Mouse (Mus musculus) bone marrow macrophage, adult 2 months (primary cell): Measurements from ENCODE around the gene Ccdc74a. TPM values are rescaled to one million over a fixed set of nuclear protein-coding genes. Genes with fewer than 3 reads are reported as not detected.

ENCODE experiments used
- H3K27ac ChIP-seq: 2 replicates; pipeline ENCODE4 v1.5.1; 2012; ENCODE audit warnings: low read depth, low read length; ENCODE audit not compliant: insufficient read depth
- H3K4me1 ChIP-seq: 2 replicates; pipeline ENCODE4 v1.6.1; 2012; ENCODE audit warnings: low read length; ENCODE audit not compliant: control insufficient read depth, insufficient read depth
- H3K4me3 ChIP-seq: 2 replicates; pipeline ENCODE4 v1.5.1; 2012; ENCODE audit warnings: mild to moderate bottlenecking, low read length, moderate library complexity; ENCODE audit not compliant: insufficient read depth
- CTCF ChIP-seq: IDR thresholded peaks from 2 replicates; pipeline ENCODE4 v1.5.1; 2012; ENCODE audit warnings: low read depth, mild to moderate bottlenecking, low read length, moderate library complexity
- POLR2A ChIP-seq: IDR thresholded peaks from 2 replicates; pipeline ENCODE4 v1.6.1; 2012; ENCODE audit warnings: mild to moderate bottlenecking, low read depth, low read length, borderline replicate concordance
- polyA plus RNA-seq: library from polyadenylated mRNA; stranded (reverse); fragments of >200 nt; gene quantifications from 2 replicates; pipeline ENCODE4 v1.2.4, GENCODE M21; 2012; ENCODE audit not compliant: missing spikeins, insufficient read depth, insufficient read length

Gene Ccdc74a
- polyA plus RNA-seq, 1 experiment: not detected

- no peaks in the 10 kb centered on the region for H3K4me1 ChIP-seq
- no peak overlapping the region for H3K27ac ChIP-seq
- TF ChIP-seq CTCF (no peak), POLR2A (no peak)
- H3K4me3 ChIP-seq: no peak overlapping the region
These were observed 8.0 kb downstream of the Ccdc74a start for GRCm38 (mm10) chr16:17654188-17654795.

DNA sequence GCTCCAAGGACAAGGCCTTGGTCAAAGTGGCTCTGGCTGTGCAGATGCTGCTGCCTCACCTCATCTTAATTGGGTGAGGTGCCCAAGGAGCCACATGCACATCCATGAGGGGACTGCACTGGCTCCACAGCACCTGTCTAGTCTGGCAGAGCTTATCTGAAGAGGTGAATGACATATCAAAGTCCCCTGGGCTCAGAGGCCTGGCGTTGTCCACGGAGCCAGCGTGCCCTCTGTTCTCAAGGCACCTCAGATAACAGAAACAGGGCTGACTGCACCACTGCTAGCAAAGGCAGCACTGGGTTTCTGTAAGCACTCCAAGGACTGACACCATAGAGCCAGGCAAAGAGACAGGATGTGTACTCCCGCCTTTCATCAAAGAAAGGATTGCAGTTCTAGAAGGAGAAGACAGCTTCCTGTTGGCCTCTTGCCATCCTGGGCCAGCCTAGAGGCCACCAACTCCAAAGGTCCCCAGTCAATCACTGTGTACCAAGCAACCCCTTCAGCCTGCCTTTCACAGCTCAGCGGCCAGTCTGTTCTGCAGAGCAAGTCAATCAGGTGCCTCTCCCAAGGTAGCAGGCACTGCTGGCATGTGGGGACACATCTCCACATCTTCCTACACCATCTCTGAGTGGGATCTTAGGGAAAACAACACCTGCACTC lies 10.1 kb downstream of the Ccdc74a start:
- H3K4me1 ChIP-seq: no peaks in the 10 kb centered on the region
- H3K27ac ChIP-seq: no peak overlapping the region
- H3K4me3 ChIP-seq: no peak overlapping the region
- TF ChIP-seq CTCF: no peak
- no peak for TF ChIP-seq POLR2A

GRCm38 (mm10) chr16:17665568-17665967 lies 19.3 kb downstream of the Ccdc74a start:
- no peak overlapping the region for H3K27ac ChIP-seq
- TF ChIP-seq CTCF (no peak), POLR2A (no peak)
- no peaks in the 10 kb centered on the region for H3K4me1 ChIP-seq
- H3K4me3 ChIP-seq: no peak overlapping the region

DNA sequence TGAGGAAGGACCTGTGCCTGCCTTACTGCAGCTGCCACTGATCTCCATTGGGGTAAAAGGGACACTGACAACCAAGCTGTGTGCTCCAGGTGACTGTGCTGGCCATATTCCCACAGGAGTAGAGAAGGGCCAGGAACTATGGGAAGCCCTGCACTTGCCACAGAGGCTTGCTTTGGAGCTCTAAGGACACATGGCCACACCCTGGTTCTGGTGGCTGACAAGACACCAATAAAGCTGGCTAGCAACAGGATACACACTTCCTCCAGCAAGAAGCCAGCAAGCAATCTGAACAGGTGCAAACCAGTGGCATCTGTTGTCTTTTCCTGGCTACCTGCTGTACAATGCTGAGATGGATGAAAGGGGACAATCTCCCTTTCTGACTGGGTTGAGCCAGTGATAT lies 23.6 kb downstream of the Ccdc74a start:
- no peak for TF ChIP-seq POLR2A
- no peak for TF ChIP-seq CTCF
- H3K4me3 ChIP-seq: no peak overlapping the region
- H3K4me1 ChIP-seq: no peaks in the 10 kb centered on the region

DNA sequence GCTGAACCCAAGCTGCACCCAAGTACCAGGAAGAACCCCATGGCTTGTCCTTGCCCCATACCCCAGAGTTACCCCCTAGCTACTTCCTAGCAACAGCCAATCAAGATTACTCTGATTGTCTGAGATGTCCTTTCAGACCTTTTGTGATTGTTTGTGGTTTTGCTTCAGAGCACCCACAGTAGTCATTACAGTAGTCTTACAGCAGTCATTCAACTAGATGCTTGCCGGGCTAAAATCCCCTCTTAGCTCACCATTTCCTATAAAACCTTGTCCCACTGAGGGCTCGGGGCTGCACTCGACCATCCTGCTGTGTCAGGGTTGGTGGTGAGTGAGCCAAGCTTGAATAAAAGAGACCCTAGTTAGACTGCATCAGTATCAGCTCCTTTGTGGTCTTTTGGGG lies 48.6 kb downstream of the Ccdc74a start:
- TF ChIP-seq CTCF (no peak), POLR2A (no peak)
- Histone ChIP-seq H3K27ac (no peak overlapping the region), H3K4me3 (no peak overlapping the region), H3K4me1 (no peaks in the 10 kb centered on the region)

More for the DNA sequence above, 23.6 kb downstream of the Ccdc74a start:
- no peak overlapping the region for H3K27ac ChIP-seq

Other genes with a start within 250 kb of the Ccdc74a start
- 31.9 and 35.3 TPM in 2 replicates for gene Snap29, start 240.5 kb upstream of the Ccdc74a start, polyA plus RNA-seq
- 37.1 and 38.0 TPM in 2 replicates for gene Pi4ka, start 240.2 kb upstream of the Ccdc74a start, polyA plus RNA-seq
- 26.2 and 27.4 TPM in 2 replicates for gene Crkl, start 194.5 kb upstream of the Ccdc74a start, polyA plus RNA-seq
- not detected in 2 replicates for gene Aifm3, start 156.9 kb upstream of the Ccdc74a start, polyA plus RNA-seq
- gene Lztr1, start 137.8 kb upstream of the Ccdc74a start, polyA plus RNA-seq: 53.4 and 57.0 TPM in 2 replicates
- 23.2 and 25.5 TPM in 2 replicates for gene Thap7, start 115.3 kb upstream of the Ccdc74a start, polyA plus RNA-seq
- not detected in 2 replicates for gene Lrrc74b, start 85.2 kb upstream of the Ccdc74a start, polyA plus RNA-seq
- not detected in 2 replicates for gene P2rx6, start 84.6 kb upstream of the Ccdc74a start, polyA plus RNA-seq
- gene Slc7a4, start 63.3 kb upstream of the Ccdc74a start, polyA plus RNA-seq: 2.2 and 2.4 TPM in 2 replicates
- gene Smpd4, start 27.1 kb upstream of the Ccdc74a start, polyA plus RNA-seq: 19.5 and 22.6 TPM in 2 replicates
- gene Med15, start 86.4 kb downstream of the Ccdc74a start, polyA plus RNA-seq: 82.4 and 105 TPM in 2 replicates
- gene Klhl22, start 113.1 kb downstream of the Ccdc74a start, polyA plus RNA-seq: 9.3 and 12.4 TPM in 2 replicates
- gene Scarf2, start 150.8 kb downstream of the Ccdc74a start, polyA plus RNA-seq: 0.86 and 1.7 TPM in 2 replicates
- gene B830017H08Rik, start 186.7 kb downstream of the Ccdc74a start, polyA plus RNA-seq: not detected in 2 replicates
- 1.3 and 1.6 TPM in 2 replicates for gene Car15, start 191.9 kb downstream of the Ccdc74a start, polyA plus RNA-seq
- not detected in 2 replicates for gene Gm20518, start 245.2 kb downstream of the Ccdc74a start, polyA plus RNA-seq
- not detected in 2 replicates for gene Tssk1, start 247.8 kb downstream of the Ccdc74a start, polyA plus RNA-seq